Mouse (Mus musculus) heart, postnatal 0 days (tissue): Measurements from ENCODE around the gene Lrrc15. TPM values are rescaled to one million over a fixed set of nuclear protein-coding genes. Genes with fewer than 3 reads are reported as not detected.

ENCODE experiments used
- ATAC-seq: fragments of 200-750 bp; cut with Nextera tagmentation; 2 replicates; pipeline ENCODE4 v1.8.0; 2017; ENCODE audit warnings: low read depth, moderate number of reproducible peaks, moderate library complexity; ENCODE audit not compliant: insufficient read depth
- DNase-seq: peaks from one replicate; pipeline ENCODE4 v3.0.0-alpha.2; 2016; ENCODE audit warnings: low spot score
- H3K27ac ChIP-seq: fragments of 300-500 bp; sonication (generic); 2 replicates; pipeline ENCODE4 v1.5.1; 2014; ENCODE audit warnings: low read depth, mild to moderate bottlenecking
- H3K27me3 ChIP-seq: fragments of 300-500 bp; sonication (generic); 2 replicates; pipeline ENCODE4 v1.6.1; 2014; ENCODE audit warnings: low read length, mixed read lengths; ENCODE audit not compliant: control insufficient read depth, insufficient read depth
- H3K36me3 ChIP-seq: fragments of 300-500 bp; sonication (generic); replicated peaks from 2 replicates; pipeline ENCODE4 v1.6.1; 2014; ENCODE audit warnings: low read length, mixed read lengths; ENCODE audit not compliant: control insufficient read depth, insufficient read depth
- H3K4me1 ChIP-seq: fragments of 300-500 bp; sonication (generic); 2 replicates; pipeline ENCODE4 v1.6.1; 2014; ENCODE audit warnings: antibody characterized with exemption; ENCODE audit not compliant: control insufficient read depth, insufficient read depth
- H3K4me2 ChIP-seq: fragments of 300-500 bp; sonication (generic); 2 replicates; pipeline ENCODE4 v1.6.1; 2014; ENCODE audit warnings: low read depth, mild to moderate bottlenecking, low read length, moderate library complexity
- H3K4me3 ChIP-seq: fragments of 300-500 bp; sonication (generic); 2 replicates; pipeline ENCODE4 v1.5.1; 2014; ENCODE audit warnings: low read depth, low read length
- H3K9ac ChIP-seq: fragments of 300-500 bp; sonication (generic); replicated peaks from 2 replicates; pipeline ENCODE4 v1.6.1; 2014; ENCODE audit warnings: low read depth, low read length, mixed read lengths
- H3K9me3 ChIP-seq: fragments of 300-500 bp; sonication (generic); replicated peaks from 2 replicates; pipeline ENCODE4 v1.6.1; 2016; ENCODE audit warnings: low read length; ENCODE audit not compliant: control insufficient read depth
- CTCF ChIP-seq: IDR thresholded peaks from 2 replicates; pipeline ENCODE4 v1.5.1; 2016; ENCODE audit warnings: antibody characterized with exemption, control low read depth, low read depth
- EP300 ChIP-seq: IDR thresholded peaks from 2 replicates; pipeline ENCODE4 v1.6.1; 2016; ENCODE audit warnings: antibody characterized with exemption, low read depth
- WGBS: fragments of 180-500 bp; shearing (Covaris S2); extraction: QIAGEN DNeasy Blood & Tissue Kit; methylation state at CpG from one replicate; pipeline ENCODE4 v1.1.7; 2014; 5-methylcytosine and 5-hydroxymethylcytosine counted together
- polyA plus RNA-seq: library from polyadenylated mRNA; unstranded; fragments of >200 nt; fragmentation: Nextera tagmentation; extraction: Ambion mirVana; gene quantifications from 2 replicates; pipeline ENCODE4 v1.2.1, GENCODE M21; 2015
- total RNA-seq: library from RNA; depleted of rRNA; stranded (reverse); fragments of >200 nt; gene quantifications from 2 replicates; pipeline ENCODE4 v1.2.3, GENCODE M21; 2014; ENCODE audit warnings: low replicate concordance

Lrrc15 gene
- total and polyA plus RNA-seq, 2 experiments from 2014 or later: 0.53 TPM; not detected in 1

DNA sequence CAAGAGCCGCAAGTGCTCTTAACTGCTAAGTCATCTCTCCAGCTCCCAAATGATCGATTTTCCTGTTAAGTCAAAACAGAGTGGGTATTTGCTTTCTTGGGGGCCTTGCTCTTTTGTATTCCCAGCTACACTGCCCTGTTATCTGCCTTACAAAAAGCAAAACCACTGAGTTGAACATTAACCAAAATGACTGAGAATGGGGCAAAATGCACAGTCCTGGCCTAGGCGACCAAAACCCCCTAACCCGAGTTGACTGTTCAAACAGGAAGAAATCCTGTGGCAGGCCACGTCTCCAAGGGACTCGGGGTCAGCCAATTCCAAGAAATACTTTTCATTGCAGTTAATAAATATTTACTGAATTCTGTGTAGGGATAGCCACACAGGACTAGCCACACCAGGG lies 44.3 kb downstream of the Lrrc15 start:
- no peaks in the 10 kb centered on the region for H3K36me3 ChIP-seq
- no peak for TF ChIP-seq CTCF
- TF ChIP-seq EP300: no peak
- no peak overlapping the region for H3K4me3 ChIP-seq
- H3K4me1 ChIP-seq: peaks cover 12% of the 10 kb centered on the region
- peaks cover 35% of the 10 kb centered on the region for H3K27me3 ChIP-seq
- H3K4me2 ChIP-seq: no peak overlapping the region
- H3K9me3 ChIP-seq: no peaks in the 10 kb centered on the region
- H3K9ac ChIP-seq: no peak overlapping the region
- no peak overlapping the region for H3K27ac ChIP-seq
- WGBS: 74% methylated on average over 6 of the region's 6 CpGs
- DNase-seq: no peak
- ATAC-seq: no peak

DNA sequence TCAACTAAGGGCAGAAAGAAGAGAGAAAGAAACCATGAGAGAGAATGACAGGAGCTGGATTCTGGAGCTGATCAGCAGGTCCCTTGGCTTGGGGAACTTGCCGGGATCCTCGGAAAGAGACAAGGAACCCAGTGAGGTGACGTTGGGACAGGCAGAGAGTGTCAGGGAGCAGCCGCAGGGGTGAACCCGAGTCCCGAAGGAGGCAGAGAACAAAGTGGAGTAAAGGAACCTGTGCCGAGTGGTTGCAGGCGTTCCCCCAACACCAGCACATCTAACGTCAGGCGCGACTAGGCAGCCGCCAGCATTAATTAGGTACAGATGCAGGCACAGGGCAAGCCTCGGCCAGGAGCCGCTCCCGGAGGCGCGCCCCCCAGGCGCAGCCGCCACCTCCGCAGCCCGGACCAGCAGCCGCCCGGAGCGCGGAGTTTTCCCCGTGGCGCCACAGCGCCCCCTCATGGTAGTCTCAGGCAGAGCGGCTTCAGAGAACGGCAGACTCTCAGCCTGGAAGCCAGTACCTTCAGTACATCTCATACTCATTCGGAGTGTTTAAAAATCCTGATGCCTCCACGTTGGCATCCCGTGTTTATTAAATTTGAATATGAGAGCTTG lies 46.9 kb downstream of the Lrrc15 start:
- DNase-seq (peak; percentile 60), ATAC-seq (peak; percentile 81)
- Histone ChIP-seq H3K4me2 (peak overlapping the region; percentile 92), H3K9ac (0 out of 2 replicates have a peak overlapping the region, but pooled peaks have one; percentile 36), H3K36me3 (no peaks in the 10 kb centered on the region), H3K4me1 (no peaks in the 10 kb centered on the region), H3K9me3 (no peaks in the 10 kb centered on the region), H3K27ac (no peak overlapping the region), H3K4me3 (peak overlapping the region; percentile 52), H3K27me3 (peaks cover 38% of the 10 kb centered on the region)
- under 1% methylated on average over 33 of the region's 33 CpGs for WGBS
- TF ChIP-seq CTCF: peak; percentile 92
- TF ChIP-seq EP300: no peak

DNA sequence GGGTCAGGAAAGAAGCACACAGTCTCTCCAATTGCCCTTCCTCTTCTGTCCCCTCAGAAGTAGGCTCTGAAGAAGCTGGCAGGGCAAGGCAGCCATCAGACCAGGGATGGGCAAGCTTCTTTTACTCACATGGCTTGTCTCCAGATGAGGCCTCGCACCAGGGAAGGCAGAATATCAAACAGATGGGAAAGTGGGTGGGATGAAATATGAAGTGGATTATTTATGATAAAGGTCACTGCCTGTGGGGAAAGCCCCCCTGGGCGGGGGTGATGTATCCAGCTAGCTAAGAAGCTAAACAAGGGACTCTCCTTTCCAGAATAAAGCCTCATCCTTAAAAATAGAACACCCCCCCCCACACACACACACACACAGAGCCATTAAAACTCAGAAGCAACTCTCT lies 47.5 kb downstream of the Lrrc15 start:
- DNase-seq (no peak), ATAC-seq (no peak)
- H3K9me3 ChIP-seq: no peaks in the 10 kb centered on the region
- peaks cover 38% of the 10 kb centered on the region for H3K27me3 ChIP-seq
- H3K27ac ChIP-seq: no peak overlapping the region
- peak overlapping the region; percentile 92; the same call in 1 of the 2 replicates for H3K4me2 ChIP-seq
- no peak for TF ChIP-seq CTCF
- TF ChIP-seq EP300: no peak
- H3K9ac ChIP-seq: no peak overlapping the region
- no peaks in the 10 kb centered on the region for H3K4me1 ChIP-seq
- no peak overlapping the region for H3K4me3 ChIP-seq
- 34% methylated on average over 2 of the region's 2 CpGs for WGBS
- no peaks in the 10 kb centered on the region for H3K36me3 ChIP-seq

DNA sequence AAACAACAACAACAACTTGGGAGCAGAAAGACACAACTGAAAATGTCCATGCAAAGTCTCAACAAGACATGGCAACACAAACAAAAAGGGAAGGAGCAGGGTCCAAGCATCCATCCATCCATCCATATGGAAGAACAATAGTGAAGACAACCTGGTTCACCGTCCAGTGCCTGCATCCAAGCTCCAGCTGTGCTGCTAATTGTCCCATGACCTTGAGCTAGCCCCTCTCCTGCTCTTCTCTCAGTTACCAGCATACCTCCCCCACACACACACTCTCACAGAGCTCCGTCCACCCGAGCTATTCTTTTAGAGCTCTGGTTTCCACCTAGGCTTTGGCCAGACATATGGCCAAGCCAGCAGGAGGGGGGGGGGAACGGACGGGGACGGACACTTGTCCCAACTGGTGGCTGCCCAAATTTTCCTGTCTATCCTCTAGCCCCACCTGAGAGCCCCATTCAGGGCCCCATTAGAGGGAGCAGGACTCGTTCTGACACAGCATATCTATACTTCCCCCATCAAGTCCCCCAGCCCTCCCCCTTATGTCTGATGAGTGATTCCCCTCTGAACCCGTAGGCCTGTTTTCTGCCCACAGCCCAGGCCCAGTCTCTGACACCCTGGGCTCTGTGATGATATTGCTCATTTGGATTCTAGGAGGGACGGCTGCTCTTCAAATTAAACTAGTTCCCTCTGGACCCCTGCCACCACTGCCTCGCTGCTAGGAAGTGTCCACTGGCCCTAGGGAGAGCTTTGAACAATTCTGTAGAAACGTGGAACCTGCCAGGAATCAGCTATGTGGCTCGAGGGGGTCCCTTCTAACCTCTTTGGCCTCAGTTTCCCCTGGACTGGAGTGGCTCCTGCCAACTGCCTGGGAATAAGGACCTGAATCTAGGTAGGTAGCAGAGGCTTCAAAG lies 48.2 kb downstream of the Lrrc15 start:
- H3K9ac ChIP-seq: no peak overlapping the region
- no peak overlapping the region for H3K27ac ChIP-seq
- DNase-seq: no peak
- H3K4me3 ChIP-seq: no peak overlapping the region
- TF ChIP-seq EP300 (no peak), CTCF (no peak)
- H3K4me1 ChIP-seq: no peaks in the 10 kb centered on the region
- H3K9me3 ChIP-seq: no peaks in the 10 kb centered on the region
- no peak overlapping the region for H3K4me2 ChIP-seq
- no peak for ATAC-seq
- H3K27me3 ChIP-seq: peaks cover 43% of the 10 kb centered on the region
- no peaks in the 10 kb centered on the region for H3K36me3 ChIP-seq
- WGBS: 56% methylated on average over 12 of the region's 12 CpGs

DNA sequence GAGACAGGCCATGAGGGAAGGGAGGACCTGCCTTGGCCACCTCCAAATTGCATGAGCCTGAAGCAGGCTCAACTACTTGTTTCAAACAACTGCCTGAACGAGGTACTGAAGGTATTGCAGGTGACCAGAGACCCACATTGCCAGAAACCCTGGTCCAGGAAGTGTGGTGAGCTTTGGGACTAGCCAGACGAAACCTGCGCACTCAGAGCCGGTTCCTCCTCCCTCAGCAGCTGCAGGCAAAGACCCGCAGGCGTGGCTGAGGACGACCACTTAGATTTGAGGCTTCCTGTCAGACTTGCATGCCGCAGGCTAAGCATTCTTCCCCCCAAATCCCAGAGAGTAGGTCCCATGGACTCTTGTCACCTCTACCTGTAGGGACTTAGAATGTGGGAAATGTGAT lies 49.0 kb downstream of the Lrrc15 start:
- WGBS: 50% methylated on average over 8 of the region's 8 CpGs
- H3K4me1 ChIP-seq: no peaks in the 10 kb centered on the region

More for the DNA sequence above, 49.0 kb downstream of the Lrrc15 start:
- no peak for ATAC-seq
- Histone ChIP-seq H3K36me3 (no peaks in the 10 kb centered on the region), H3K4me3 (no peak overlapping the region), H3K9me3 (no peaks in the 10 kb centered on the region), H3K9ac (no peak overlapping the region), H3K27me3 (peaks cover 42% of the 10 kb centered on the region), H3K4me2 (no peak overlapping the region), H3K27ac (no peak overlapping the region)
- TF ChIP-seq CTCF: no peak
- TF ChIP-seq EP300: no peak
- DNase-seq: no peak
